Mouse (Mus musculus): ENCODE results near the gene Dner. TPM values are rescaled to one million over a fixed set of nuclear protein-coding genes. Genes with fewer than 3 reads are reported as not detected.
"Not testable (repeated sequence)": the region's sequence is repeated elsewhere in the genome, so short reads cannot be mapped to it uniquely, and the experiment has no call there.

Gene Dner
- polyA plus RNA-seq, 1 experiment from 2014 or later: 1.2 TPM

DNA sequence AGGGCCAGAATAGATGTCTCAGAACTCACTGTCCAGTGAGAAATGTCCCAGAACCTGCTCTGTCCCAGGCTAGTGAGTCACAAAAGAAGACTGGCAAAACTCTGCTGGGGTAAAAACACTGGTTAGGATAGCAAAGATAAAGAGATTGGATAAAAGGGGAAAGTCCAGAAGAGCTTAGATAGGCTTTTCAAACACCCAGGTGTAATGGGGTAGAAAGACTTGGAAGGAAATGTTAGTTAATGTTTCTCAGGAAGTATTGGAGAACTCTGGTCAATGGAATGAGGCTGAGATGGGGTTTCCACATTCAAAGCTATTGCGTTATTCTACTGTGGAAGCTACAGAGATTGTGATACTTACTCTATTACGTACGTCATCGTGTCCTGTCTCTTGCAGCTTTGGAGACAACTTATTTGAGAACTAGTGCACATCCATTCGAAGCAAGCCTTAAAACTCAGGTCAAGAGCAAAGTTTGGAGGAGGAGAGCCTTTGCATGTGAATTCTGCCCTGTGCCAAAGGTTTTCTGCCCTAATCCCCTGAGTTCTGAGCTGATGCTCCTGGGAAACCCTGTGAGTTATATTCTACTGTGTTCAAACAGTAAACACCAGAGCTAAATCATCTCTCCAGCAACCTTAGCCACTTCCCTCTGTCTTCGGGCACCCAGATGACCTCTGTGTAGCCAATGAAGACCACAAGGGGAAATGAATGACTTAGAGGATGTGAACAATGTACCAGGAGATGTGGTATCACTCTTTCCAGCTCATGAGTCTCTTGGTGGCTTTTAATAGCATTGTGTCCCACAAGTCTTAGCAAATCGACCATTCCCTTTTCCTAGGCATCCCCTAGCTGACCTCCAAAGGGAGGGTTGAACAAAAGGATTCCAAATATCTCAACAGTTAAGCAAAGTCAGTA lies 333.1 kb downstream of the Dner start:
- 77% methylated on average over 7 of the region's 7 CpGs for WGBS
- ATAC-seq (ENCODE audit: low read depth): no peak
- H3K4me1 ChIP-seq (replicated peaks; ENCODE audit: control insufficient read depth, insufficient read depth, low read length): no peaks in the 10 kb centered on the region
- no peak overlapping the region for H3K4me2 ChIP-seq (ENCODE audit: low read depth, low read length)
- no peak overlapping the region for H3K4me3 ChIP-seq (ENCODE audit: low read length)
- H3K9ac ChIP-seq (ENCODE audit: low read length): no peak overlapping the region
- H3K27ac ChIP-seq (ENCODE audit: low read length): no peak overlapping the region
- no peaks in the 10 kb centered on the region for H3K27me3 ChIP-seq (ENCODE audit: control insufficient read depth, insufficient read depth, low read depth, low read length)
- no peaks in the 10 kb centered on the region for H3K36me3 ChIP-seq (ENCODE audit: control insufficient read depth, insufficient read depth, low read length)
- no peaks in the 10 kb centered on the region for H3K9me3 ChIP-seq (ENCODE audit: control insufficient read depth, low read length)

DNA sequence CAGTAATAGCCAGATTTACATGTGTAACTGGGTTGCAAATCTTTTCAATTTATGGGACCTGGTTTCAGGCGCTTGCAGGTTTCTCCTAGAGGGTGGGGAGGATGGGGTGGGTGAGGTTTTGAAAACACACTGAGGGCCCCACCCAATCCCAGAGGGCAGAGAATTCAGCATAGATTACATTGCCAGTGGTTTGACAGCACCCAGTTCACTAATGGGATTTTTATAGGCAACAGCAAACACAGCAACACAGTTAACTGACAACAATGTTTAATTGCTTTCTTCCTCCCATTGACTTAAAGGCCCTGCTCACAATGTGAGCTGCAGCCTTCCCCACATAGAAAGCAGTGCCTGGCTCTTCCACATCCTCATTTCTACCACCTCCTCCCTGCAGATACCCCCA lies 333.8 kb downstream of the Dner start:
- Histone ChIP-seq H3K27ac (ENCODE audit: low read length) (no peak overlapping the region), H3K9me3 (ENCODE audit: control insufficient read depth, low read length) (no peaks in the 10 kb centered on the region), H3K4me1 (replicated peaks; ENCODE audit: control insufficient read depth, insufficient read depth, low read length) (no peaks in the 10 kb centered on the region), H3K36me3 (ENCODE audit: control insufficient read depth, insufficient read depth, low read length) (no peaks in the 10 kb centered on the region), H3K27me3 (ENCODE audit: control insufficient read depth, insufficient read depth, low read depth, low read length) (no peaks in the 10 kb centered on the region), H3K4me3 (ENCODE audit: low read length) (no peak overlapping the region), H3K4me2 (ENCODE audit: low read depth, low read length) (no peak overlapping the region), H3K9ac (ENCODE audit: low read length) (no peak overlapping the region)
- ATAC-seq (ENCODE audit: low read depth): no peak
- WGBS: 72% methylated on average over 1 of the region's 1 CpGs

DNA sequence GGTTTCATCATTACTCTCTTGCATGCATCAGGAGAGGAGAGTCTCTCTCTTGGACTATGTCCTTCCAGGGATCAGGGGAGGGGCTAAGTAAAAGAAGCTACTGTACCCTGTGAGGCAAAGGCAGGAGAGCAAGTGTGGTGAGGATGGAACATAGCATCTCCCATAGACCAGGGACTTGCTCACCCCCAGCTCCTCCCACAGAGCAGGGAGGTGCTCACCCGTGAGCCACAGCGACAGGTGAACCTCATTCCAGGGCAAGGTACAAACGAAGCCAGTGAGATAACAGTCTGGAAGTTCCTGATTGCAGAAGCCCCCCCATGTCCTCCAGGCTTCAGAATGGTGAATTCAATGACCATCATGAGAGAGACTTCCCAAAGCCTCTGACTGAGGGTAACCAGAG lies 334.6 kb downstream of the Dner start:
- WGBS: 51% methylated on average over 3 of the region's 3 CpGs
- Histone ChIP-seq H3K9ac (ENCODE audit: low read length) (no peak overlapping the region), H3K27me3 (ENCODE audit: control insufficient read depth, insufficient read depth, low read depth, low read length) (no peaks in the 10 kb centered on the region), H3K9me3 (ENCODE audit: control insufficient read depth, low read length) (no peaks in the 10 kb centered on the region), H3K4me1 (replicated peaks; ENCODE audit: control insufficient read depth, insufficient read depth, low read length) (no peaks in the 10 kb centered on the region), H3K4me2 (ENCODE audit: low read depth, low read length) (no peak overlapping the region), H3K36me3 (ENCODE audit: control insufficient read depth, insufficient read depth, low read length) (no peaks in the 10 kb centered on the region), H3K4me3 (ENCODE audit: low read length) (no peak overlapping the region), H3K27ac (ENCODE audit: low read length) (no peak overlapping the region)
- no peak for ATAC-seq (ENCODE audit: low read depth)

GRCm38 (mm10) chr1:84359611-84360500 lies 336.2 kb downstream of the Dner start:
- 82% methylated on average over 6 of the region's 6 CpGs for WGBS
- H3K36me3 ChIP-seq (ENCODE audit: control insufficient read depth, insufficient read depth, low read length): no peaks in the 10 kb centered on the region
- H3K9ac ChIP-seq (ENCODE audit: low read length): no peak overlapping the region
- no peak overlapping the region for H3K27ac ChIP-seq (ENCODE audit: low read length)
- no peaks in the 10 kb centered on the region for H3K9me3 ChIP-seq (ENCODE audit: control insufficient read depth, low read length)
- H3K4me2 ChIP-seq (ENCODE audit: low read depth, low read length): no peak overlapping the region
- no peak overlapping the region for H3K4me3 ChIP-seq (ENCODE audit: low read length)
- ATAC-seq (ENCODE audit: low read depth): no peak
- no peaks in the 10 kb centered on the region for H3K27me3 ChIP-seq (ENCODE audit: control insufficient read depth, insufficient read depth, low read depth, low read length)
- no peaks in the 10 kb centered on the region for H3K4me1 ChIP-seq (replicated peaks; ENCODE audit: control insufficient read depth, insufficient read depth, low read length)

DNA sequence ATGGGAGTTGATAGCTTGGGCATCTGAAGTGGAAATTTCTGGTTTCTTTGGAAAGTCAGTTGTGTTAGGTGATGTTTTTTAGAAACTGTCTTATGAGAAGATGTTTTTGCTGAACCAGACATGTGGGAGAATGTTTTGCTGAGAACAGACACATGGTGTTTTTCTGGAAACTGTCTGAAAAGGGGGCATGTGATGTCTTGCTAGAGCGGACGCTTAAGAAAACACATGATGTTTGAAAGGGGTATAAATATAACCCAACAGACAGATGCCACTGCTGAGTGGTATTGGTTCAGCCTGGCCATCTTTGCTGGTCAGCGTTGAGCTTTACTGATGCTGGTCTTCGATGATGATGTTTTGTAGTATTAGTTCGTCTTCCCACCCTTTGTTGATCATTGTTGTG lies 338.8 kb downstream of the Dner start:
- Histone ChIP-seq H3K27ac (ENCODE audit: low read length) (no peak overlapping the region), H3K4me1 (replicated peaks; ENCODE audit: control insufficient read depth, insufficient read depth, low read length) (no peaks in the 10 kb centered on the region), H3K4me2 (ENCODE audit: low read depth, low read length) (no peak overlapping the region), H3K9me3 (ENCODE audit: control insufficient read depth, low read length) (no peaks in the 10 kb centered on the region), H3K9ac (ENCODE audit: low read length) (no peak overlapping the region), H3K36me3 (ENCODE audit: control insufficient read depth, insufficient read depth, low read length) (no peaks in the 10 kb centered on the region), H3K4me3 (ENCODE audit: low read length) (no peak overlapping the region), H3K27me3 (ENCODE audit: control insufficient read depth, insufficient read depth, low read depth, low read length) (no peaks in the 10 kb centered on the region)
- ATAC-seq (ENCODE audit: low read depth): no peak
- WGBS: 76% methylated on average over 5 of the region's 5 CpGs

GRCm38 (mm10) chr1:84350262-84350661 lies 345.8 kb downstream of the Dner start:
- Histone ChIP-seq H3K4me3 (ENCODE audit: low read length) (no peak overlapping the region), H3K4me2 (ENCODE audit: low read depth, low read length) (no peak overlapping the region), H3K27ac (ENCODE audit: low read length) (no peak overlapping the region), H3K9me3 (ENCODE audit: control insufficient read depth, low read length) (no peaks in the 10 kb centered on the region), H3K27me3 (ENCODE audit: control insufficient read depth, insufficient read depth, low read depth, low read length) (no peaks in the 10 kb centered on the region), H3K9ac (ENCODE audit: low read length) (no peak overlapping the region), H3K4me1 (replicated peaks; ENCODE audit: control insufficient read depth, insufficient read depth, low read length) (no peaks in the 10 kb centered on the region), H3K36me3 (ENCODE audit: control insufficient read depth, insufficient read depth, low read length) (no peaks in the 10 kb centered on the region)
- 87% methylated on average over 2 of the region's 2 CpGs for WGBS
- no peak for ATAC-seq (ENCODE audit: low read depth)

GRCm38 (mm10) chr1:84347796-84348476 lies 348.1 kb downstream of the Dner start:
- Histone ChIP-seq H3K36me3 (ENCODE audit: control insufficient read depth, insufficient read depth, low read length) (no peaks in the 10 kb centered on the region), H3K4me3 (ENCODE audit: low read length) (no peak overlapping the region), H3K27me3 (ENCODE audit: control insufficient read depth, insufficient read depth, low read depth, low read length) (no peaks in the 10 kb centered on the region), H3K4me1 (replicated peaks; ENCODE audit: control insufficient read depth, insufficient read depth, low read length) (no peaks in the 10 kb centered on the region), H3K4me2 (ENCODE audit: low read depth, low read length) (no peak overlapping the region), H3K9ac (ENCODE audit: low read length) (no peak overlapping the region), H3K27ac (ENCODE audit: low read length) (no peak overlapping the region), H3K9me3 (ENCODE audit: control insufficient read depth, low read length) (no peaks in the 10 kb centered on the region)
- 22% methylated on average over 3 of the region's 3 CpGs for WGBS
- no peak for ATAC-seq (ENCODE audit: low read depth)

DNA sequence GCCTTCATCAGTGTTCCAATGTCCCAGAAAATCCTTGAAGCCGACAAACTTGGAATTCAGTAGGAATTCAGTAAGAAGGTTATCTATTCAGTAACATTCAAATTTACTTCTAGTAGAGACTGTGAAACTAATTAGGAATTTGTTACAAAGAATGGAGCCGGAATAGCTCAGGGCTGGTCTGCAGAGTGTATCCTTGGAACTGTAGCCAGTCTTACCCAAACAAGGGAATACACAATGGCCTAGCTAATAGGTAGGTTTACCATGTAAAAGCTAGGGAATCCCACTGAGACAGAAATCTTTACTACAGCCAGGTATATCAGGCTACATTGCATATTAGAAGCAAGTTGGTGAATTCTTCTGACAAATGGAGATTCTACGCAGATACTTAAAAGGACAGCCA lies 363.2 kb downstream of the Dner start:
- 61% methylated on average over 3 of the region's 3 CpGs for WGBS
- H3K4me1 ChIP-seq (replicated peaks; ENCODE audit: control insufficient read depth, insufficient read depth, low read length); H3K36me3 ChIP-seq (ENCODE audit: control insufficient read depth, insufficient read depth, low read length); H3K4me3 ChIP-seq (ENCODE audit: low read length); H3K27ac ChIP-seq (ENCODE audit: low read length); H3K9me3 ChIP-seq (ENCODE audit: control insufficient read depth, low read length); ATAC-seq (ENCODE audit: low read depth); H3K9ac ChIP-seq (ENCODE audit: low read length); H3K4me2 ChIP-seq (ENCODE audit: low read depth, low read length); H3K27me3 ChIP-seq (ENCODE audit: control insufficient read depth, insufficient read depth, low read depth, low read length): not testable (repeated sequence)

- H3K4me2 ChIP-seq (ENCODE audit: low read depth, low read length); H3K27ac ChIP-seq (ENCODE audit: low read length); H3K4me3 ChIP-seq (ENCODE audit: low read length); H3K9me3 ChIP-seq (ENCODE audit: control insufficient read depth, low read length); ATAC-seq (ENCODE audit: low read depth); H3K27me3 ChIP-seq (ENCODE audit: control insufficient read depth, insufficient read depth, low read depth, low read length); H3K9ac ChIP-seq (ENCODE audit: low read length); H3K36me3 ChIP-seq (ENCODE audit: control insufficient read depth, insufficient read depth, low read length); H3K4me1 ChIP-seq (replicated peaks; ENCODE audit: control insufficient read depth, insufficient read depth, low read length): not testable (repeated sequence)
- 85% methylated on average over 11 of the region's 12 CpGs for WGBS
Measured at GRCm38 (mm10) chr1:84331861-84332260, 364.2 kb downstream of the Dner start.

All from lung, embryonic 16.5 days (tissue).